Mouse (Mus musculus) gastrocnemius, adult 18-20 months (tissue): ENCODE measurements at regions not wholly inside any gene's neighbourhood (a gene's known extent, or its start where the extent isn't known, plus 50 kb on each side); places are given as distances from the start of the nearest gene placed in this dataset.
A peak's percentile ranks its signal among the peaks of the same experiment; 100 is the strongest.
"Not testable (repeated sequence)": the region's sequence is repeated elsewhere in the genome, so short reads cannot be mapped to it uniquely, and the experiment has no call there.

ENCODE experiments used
- DNase-seq: peaks from one replicate; pipeline ENCODE4 v3.0.0; 2021; ENCODE audit warnings: low spot score

DNA sequence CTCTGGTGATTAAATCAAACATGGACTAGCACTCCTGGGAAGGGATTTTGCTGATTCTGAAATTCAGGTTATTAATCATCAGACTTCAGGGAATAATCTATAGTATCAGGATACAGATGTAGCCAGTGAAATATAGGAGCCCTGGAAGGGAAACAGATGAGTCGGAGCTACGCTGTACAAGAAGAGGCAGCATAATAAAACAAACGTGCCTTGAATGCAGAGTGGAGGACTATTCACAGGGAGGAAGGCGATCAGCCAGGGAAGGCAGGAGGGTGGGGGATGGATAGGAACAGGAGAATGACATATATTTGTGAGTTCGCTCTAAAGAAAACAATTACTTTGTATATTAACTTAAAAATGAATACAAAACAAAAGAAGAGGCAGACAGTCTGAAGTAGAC lies 286.6 kb upstream of the Got2 start:
- no peak for DNase-seq

DNA sequence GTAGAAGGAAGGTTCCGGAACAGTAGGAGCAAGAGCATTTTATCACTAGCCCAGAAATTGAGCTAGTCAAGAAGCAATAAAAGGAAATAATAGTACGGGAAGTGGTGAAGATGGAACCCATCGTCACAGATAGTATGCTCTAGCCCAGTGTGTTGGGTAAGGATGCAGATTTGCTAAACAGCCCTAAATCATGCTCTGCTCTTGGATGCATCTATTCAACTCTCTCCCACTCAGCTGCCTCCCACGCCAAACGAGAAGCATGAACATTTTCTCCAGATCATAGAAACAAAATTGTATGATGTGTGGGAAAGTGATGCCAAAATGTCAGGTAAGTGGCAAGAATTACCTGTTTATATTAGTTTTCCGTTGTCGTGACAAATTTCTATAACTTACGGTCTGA lies 276.6 kb upstream of the Got2 start:
- no peak for DNase-seq

DNA sequence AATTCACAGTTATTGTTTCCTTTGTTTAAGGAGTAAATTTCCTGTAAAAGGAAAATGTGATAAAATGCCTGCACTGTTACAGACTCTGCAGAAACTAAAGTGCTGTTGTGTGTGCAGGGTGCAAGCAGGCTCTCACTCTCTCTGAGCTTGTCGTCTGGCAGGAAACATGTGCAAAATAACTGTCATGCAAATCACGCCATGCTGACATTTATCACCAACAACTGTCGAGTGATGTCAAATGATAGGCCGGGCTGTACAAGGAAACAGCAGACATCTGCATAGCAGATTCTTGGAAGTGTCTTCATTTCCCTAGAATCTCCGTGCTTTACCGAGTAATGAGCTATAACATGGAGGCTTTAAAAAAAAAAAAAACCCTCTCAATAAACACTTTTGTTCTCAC lies 271.6 kb upstream of the Got2 start:
- DNase-seq = no peak

DNA sequence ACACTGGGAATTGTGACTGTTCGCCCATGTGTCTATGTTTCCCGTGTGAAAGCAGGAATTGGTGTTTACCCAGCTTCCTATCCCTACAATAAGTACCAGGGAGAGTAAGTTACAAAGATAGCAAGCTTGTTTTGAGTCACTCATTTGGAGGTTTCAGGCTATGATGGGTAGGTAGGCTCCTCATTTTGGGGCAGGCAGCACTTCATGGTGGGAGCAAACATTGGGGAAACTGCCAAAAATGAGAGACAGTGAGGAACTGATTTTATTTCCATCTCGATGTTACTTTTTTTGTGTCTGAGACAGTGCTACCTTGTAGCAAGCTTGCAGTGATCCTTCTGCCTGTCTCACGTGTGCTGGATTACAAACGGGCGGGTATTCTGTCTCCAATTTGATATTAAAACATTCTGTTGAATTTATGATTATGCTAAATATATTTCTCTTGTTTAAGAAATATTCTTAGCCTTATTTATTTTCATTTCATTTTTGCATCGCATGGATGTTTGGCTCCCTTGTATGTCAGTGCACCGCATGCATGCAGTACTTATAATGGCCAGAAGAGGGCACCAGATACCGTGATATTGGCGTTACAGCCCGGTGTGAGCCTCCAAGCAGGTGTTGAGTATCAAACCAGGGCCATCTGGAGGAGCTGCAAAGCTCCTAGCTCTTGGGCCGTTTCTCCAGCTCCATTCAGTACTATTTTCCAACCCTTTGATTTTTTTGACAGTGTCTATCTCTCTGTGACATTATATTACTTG lies 264.3 kb upstream of the Got2 start:
- peak; percentile 15 for DNase-seq

DNA sequence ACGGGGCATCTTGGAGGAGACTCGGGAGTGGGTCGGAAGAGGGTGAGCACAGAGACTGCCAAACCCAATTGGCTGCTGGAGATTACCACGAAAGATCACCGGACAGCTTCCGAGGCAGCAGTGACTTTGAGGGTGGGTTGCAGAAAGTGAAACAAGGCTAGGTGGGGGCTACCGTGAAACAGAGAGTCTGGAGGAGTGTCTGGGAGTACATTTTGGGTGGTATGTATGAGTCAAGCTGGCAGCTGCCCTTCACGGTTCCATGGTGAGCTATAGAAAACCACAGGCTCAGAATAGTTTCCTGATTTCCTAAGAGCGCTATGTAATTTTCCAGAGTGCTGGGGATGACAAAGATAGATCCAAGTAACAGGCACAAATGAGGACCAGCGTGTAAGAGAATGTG lies 263.7 kb upstream of the Got2 start:
- no peak for DNase-seq

DNA sequence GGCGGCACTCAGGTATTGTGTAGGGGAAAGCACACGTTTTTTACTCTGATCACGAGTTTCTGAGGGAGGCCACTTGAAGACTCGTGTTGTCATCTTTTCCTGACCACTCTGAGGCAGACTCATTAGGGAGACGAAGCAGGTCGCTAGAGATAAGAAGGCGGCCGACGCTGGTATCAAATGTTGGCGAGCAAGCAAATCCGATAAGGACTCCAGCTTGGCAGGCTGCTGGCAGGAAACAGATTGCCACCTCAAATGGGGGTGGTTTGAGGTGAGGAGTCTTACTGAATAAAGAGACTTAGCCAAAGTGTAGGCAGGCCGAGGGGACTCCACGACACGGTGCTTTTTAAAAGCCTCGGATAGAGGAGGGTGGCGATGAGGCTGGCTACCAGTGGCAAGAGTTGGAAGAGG lies 262.7 kb upstream of the Got2 start:
- DNase-seq = no peak

DNA sequence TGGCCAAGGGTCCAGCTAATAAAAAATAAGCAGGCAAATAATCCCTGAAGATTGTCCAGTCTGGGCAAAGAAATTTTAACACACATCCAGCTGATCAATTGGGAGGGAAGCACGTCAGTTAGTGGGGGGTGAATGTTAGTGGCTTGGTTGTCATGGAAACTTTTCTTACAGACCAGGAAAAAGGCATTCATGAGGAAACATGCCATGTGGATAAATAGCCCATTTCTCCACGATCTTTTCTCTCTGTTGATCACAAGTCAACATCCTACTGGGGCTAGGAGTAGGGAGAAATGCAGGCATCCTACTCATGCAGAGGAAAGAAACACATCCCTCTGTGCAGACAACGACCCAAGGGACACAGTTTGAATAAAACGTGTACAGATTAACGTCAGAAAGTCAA lies 243.8 kb upstream of the Got2 start:
- no peak for DNase-seq

DNA sequence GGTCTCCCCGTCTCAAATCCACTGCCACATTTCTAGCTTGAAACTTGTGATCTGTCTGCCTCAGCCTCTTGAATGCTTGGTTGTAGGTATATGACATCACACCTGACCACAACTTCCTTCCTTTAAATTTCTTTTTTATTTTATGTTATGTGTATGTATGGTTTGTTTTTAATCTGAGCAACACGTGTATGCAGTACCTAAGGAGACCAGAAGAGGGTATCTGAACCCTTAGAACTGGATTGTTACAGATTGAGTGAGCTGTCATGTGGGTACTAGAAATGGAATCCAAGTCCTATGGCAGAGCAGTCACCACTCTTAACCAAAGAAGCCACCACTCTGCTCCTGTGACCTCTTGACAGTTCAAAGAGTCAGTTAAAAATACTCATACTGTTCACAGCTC lies 240.0 kb upstream of the Got2 start:
- DNase-seq = no peak

DNA sequence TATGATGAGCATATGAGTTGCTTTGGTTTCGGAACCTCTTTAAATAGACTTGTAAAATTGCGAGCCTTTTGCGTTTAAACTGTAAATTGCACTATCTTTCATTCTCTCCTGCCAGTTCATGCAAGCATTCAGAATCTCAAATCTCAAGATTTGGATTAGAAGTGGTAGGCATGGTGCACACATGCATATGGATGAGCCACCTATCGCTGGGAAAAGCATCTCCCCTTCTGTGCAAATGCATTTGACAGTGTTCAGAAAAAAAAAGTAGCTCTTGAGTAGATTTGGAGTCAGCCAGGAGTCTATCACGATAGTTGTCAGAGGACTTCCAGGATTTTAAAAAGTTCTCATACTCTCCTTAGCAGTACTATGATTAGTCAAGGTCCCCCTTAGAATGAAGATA lies 212.5 kb upstream of the Got2 start:
- no peak for DNase-seq

DNA sequence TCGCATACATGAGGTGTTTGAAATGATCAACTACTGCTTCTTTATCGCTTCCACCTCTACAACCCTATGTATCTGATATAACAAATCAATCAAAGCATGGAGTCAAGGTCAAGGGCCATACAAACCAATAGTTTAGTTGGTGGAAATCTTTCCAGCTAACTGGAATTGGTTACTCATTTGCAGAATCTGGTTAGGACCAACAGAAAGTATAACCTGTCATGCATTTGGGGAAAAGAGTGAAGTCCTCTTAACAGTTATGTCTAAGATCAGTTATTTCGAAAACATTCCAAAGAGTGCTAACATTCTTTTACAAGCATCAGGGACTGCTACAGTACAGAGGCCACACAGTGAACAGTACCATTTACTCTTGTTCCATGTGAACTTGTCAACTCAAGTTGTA lies 204.6 kb upstream of the Got2 start:
- DNase-seq = no peak

DNA sequence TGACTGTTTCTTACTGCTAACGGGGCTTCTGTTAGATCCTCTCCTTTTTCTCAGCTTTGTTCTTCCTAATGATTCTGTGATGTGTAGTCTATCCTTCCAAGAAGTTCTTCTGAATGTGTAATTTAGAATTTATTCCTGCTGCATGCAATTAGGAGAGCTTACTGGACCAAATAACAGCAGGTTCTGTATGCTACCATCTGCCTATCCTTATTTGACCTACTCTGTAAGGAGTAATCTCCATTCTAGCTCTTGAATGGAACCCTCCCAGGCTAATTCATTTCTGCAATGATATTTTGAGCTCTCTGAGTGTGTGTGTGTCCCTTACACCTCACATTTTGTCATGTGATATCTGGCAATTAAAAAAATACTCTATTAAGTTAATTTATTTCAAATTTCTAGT lies 201.9 kb upstream of the Got2 start:
- DNase-seq = no peak

DNA sequence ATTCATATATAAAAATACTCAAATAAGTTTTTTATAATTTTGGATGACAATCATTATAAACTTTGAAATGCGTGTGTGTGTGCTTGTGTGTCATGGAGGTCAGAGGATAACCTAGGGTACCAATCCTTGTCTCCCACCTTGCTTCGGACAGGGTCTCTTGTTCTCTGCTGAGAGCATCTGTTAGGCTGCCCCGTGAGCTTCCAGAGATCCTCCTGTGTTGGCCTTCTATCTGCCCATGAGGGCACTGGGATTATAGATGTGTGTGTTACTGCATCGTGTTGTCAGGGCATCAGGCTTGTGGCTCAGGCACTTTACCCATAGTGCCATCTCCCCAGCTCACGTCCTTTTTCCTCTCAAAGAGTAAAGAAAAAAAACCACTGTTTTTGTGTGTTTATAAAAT lies 180.0 kb upstream of the Got2 start:
- no peak for DNase-seq

DNA sequence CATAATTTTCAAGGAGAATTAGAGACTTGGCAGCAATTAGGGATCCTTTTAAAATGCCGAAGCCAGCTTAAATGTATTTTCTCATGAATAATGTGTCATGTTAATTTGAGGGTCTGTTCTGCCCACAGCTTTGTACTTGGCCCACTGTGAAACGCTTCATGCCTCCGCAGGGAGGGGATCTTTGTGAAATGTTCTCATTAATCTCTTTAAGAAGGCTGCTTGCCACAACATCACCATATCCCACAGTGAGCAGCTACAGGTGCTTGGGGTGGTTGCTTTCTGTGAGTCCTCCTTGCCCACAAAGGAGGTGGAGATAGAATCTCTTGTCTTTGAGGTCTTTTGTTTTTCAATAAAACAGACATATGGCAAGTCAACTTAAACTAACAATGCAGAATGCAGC lies 159.3 kb upstream of the Got2 start:
- DNase-seq = no peak

DNA sequence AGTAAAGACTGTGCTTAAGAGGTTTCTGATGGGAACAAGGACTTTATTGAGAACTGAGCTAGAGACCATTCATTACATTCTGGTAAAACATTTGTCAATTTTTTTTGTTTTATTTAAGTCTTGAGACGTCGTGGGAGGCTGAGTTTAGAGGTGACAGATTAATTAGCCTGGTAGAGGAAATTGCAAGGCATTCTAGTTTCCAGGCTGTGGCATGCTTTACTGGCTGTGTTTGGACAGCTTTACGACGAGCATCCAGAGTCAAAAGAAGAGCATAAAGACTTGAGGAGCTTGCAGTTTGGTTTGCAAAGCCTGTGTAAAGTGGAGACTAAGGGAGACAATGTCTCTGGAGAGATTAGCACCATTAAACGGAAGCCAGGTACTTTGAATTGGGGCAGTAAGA lies 154.0 kb upstream of the Got2 start:
- DNase-seq = no peak

DNA sequence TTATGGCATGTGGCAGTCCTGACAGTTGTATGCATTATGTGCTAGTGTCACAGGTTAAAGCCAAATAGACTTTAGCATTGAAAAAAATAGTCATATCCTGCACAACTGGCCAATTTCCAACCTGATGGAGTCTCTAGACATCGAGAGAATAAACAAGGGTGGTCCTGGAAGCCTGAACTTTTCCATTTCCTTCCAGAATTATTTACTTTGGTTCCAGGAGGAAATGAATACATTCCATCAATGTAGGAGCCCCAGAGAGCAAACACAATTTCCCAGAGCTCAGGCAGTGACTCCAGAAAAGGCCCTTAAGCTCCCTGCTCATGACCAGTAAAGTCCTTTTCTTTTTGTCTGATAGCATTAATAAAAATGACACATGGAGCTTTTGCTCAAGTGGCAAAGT lies 151.9 kb upstream of the Got2 start:
- no peak for DNase-seq

DNA sequence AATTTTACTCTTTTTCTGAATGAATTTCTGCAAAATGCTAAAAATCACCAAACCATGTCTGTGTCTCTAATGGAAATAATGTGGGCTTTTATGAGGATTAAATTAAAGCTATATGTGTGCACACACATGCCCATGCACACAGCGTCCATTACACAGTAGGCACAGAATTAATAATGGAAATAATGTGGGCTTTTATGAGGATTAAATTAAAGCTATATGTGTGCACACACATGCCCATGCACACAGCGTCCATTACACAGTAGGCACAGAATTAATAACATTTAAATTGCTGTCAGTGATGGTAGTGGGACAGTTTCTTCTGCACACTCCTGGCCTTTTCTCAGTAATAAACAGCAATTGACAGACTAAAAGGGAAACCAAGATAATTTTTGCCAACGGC lies 130.4 kb upstream of the Got2 start:
- not testable (repeated sequence) for DNase-seq

DNA sequence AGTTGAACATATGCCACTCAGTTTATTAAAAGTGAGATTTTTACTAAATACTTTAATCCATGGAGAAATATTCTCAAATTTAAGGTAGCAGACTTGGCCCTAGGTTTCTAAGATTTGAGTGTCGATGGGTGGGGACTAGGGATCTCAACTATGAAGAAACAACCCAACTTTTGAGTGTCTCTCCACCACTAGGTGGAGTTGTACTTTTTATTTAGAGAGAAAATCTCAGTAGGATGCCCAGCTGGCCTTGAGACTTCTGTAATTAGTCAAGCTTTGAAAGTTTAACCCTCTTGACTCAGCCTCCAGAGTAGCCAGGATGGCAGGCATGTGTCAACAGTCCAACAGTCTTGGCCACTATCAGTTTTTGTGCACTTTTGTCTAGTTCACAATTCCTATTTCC lies 123.7 kb upstream of the Got2 start:
- DNase-seq = no peak

DNA sequence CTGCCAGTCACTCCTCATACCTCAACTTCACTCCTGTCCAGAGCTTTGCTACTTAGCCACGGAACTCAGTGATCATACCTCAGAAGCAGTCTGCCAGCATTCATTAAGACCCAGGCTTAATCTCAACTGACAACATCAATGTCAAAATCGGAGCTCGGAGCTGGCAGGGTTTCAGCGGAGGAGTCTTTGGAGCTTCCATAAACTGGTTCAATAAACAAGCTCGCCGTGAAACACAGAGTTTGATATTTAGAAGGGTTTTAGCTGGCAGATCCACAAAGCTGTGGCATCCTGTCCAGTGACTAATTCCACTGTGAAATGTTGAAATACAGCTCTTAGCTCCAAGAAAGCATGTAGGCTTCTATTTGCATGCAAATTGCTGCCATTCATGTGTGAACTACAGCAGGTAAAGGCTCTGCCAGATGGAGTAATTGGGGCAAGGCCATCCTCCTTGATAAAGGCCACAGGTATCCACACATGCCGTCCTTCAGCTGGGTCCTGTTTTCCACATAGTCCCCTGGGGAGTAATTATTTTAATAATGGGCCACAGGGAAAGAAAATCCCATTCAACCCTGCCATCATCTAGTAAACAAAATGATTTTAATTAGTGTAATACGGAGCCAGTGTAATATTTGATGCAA lies 103.6 kb upstream of the Got2 start:
- DNase-seq = no peak

DNA sequence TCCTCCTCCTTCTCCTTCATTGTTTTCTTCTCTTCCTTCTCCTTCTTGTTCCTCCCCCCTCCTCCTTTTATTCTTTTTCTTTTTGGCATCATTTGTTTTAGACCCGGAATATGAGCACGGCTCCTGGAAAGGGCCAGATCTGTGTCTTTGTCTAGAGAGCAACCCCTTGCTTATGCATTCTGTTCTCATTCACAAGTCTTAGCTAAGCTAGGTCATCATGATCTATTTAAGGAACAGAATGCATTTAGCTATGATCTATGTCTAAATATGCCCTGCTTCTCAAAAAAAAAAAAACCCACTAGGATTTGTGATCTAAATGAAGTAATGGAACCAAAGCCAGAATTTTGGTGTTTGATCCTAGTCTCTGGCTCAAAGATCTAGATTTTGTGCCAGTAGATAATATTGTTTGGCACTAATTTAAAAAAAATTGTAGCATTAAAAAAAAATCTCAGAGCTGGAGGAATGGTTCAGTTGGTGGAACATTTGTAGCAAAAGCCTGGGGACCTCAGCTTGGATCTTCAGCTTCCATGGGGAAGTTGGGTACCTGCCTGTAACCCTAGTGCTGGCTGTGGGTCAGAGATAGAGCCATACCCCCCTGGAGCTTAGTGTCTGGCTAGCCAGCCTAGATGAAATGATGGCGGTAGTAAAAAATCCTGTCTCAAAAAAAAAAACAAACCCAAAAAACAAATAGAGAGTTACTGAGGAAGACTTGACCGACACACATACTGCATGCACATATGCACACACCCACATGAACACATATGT lies 100.5 kb upstream of the Got2 start:
- no peak for DNase-seq

DNA sequence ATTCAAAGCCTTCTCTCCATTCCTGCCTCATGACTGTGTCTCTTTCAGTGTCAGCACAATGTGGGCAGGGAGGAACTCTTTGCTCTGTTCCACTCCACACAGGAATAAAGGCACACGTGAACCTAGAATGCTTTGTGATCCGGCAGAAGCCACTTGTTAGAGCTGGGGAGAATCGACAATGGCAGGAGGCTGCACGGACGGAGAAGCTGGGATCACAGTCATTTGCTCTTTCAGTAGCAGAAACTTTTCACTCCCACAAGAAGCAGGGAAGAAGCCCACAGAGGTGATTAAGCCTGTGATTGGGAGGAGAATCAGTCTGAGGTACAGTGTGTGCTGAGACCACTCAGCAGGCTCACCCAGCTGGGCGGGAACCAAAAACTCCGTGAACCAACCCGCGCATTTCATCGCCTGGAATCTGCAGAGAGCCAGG lies 98.7 kb upstream of the Got2 start:
- DNase-seq = no peak

DNA sequence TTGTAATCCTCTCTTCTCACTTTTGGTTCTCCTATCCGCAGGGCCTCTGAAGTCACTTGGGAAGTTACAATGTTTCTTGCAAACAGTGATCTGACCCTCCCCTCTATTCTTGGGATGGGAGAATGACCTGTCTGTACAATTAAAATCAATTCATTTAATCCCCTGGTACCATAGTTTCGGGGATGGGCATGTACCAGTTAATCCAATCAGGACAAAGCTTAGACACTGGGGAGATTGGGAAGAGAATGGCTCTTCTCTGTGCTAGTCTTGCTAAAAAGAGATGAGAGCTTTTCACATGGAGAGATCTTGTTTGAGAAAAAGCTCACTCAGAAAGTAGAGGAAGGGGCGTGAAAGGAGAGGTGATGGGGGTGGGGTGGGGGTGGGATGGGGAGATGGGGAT lies 98.1 kb upstream of the Got2 start:
- no peak for DNase-seq

DNA sequence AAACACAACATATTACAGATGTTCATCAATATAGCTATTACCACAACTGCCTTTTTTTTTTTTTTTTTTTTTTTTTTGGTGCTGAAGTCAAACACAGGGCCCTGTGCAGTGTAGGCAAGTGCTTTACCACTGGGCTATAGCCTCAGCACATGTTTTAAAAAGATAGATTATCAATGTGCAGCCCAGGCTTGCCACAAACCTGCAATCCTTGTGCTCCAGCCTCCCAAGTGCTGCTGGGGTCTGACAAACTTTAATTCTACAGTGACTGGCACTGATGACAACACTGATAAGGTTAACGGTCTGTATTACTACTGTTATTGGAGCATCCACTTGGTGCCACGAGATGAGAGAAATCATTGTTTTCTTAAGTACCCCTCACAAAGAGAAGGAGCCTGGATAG lies 95.3 kb upstream of the Got2 start:
- DNase-seq = no peak

DNA sequence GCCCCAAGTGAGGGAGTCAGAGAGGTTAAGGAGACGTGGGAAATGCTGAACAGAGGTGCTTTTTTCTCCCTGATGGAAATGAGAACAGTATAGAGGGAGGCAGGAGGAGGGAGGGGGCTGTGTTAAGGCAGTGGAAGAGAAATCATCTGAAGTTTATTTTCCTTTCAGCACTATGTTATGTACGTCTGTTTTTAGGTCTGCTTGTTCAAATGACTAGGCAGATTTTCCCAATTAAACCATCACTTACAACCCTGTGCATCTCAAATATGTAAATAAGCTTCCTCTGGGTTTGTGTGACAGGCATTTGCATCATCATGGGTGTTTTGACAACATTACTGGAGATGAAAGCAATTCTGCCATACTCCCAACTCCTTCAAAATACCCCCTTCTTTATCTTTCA lies 92.1 kb upstream of the Got2 start:
- no peak for DNase-seq
